Mouse (Mus musculus) midbrain, embryonic 14.5 days (tissue): ENCODE measurements at regions not wholly inside any gene's neighbourhood (a gene's known extent, or its start where the extent isn't known, plus 50 kb on each side); places are given as distances from the start of the nearest gene placed in this dataset.

Experiments
- ATAC-seq: fragments of 200-750 bp; cut with Nextera tagmentation; 2 replicates; pipeline ENCODE4 v1.8.0; 2017; ENCODE audit warnings: moderate number of reproducible peaks, moderate library complexity; ENCODE audit not compliant: low FRiP score, low TSS enrichment
- DNase-seq: peaks from one replicate; pipeline ENCODE4 v3.0.0-alpha.2; 2015
- H3K27ac ChIP-seq: fragments of 300-500 bp; sonication (generic); replicated peaks from 2 replicates; pipeline ENCODE4 v1.5.1; 2014; ENCODE audit warnings: mild to moderate bottlenecking, low read depth, low read length, moderate library complexity
- H3K27me3 ChIP-seq: fragments of 300-500 bp; sonication (generic); 2 replicates; pipeline ENCODE4 v1.6.1; 2014; ENCODE audit warnings: low read length, control low read depth, mixed read lengths; ENCODE audit not compliant: control insufficient read depth, insufficient read depth
- H3K36me3 ChIP-seq: fragments of 300-500 bp; sonication (generic); 2 replicates; pipeline ENCODE4 v1.6.1; 2014; ENCODE audit warnings: low read length, control low read depth; ENCODE audit not compliant: control insufficient read depth, insufficient read depth
- H3K4me1 ChIP-seq: fragments of 300-500 bp; sonication (generic); 2 replicates; pipeline ENCODE4 v1.6.1; 2014; ENCODE audit warnings: mild to moderate bottlenecking, antibody characterized with exemption, low read length, control low read depth; ENCODE audit not compliant: control insufficient read depth, insufficient read depth
- H3K4me2 ChIP-seq: fragments of 300-500 bp; sonication (generic); 2 replicates; pipeline ENCODE4 v1.6.1; 2014; ENCODE audit warnings: mild to moderate bottlenecking, low read length, moderate library complexity
- H3K4me3 ChIP-seq: fragments of 300-500 bp; sonication (generic); replicated peaks from 2 replicates; pipeline ENCODE4 v1.5.1; 2014; ENCODE audit warnings: low read depth, low read length
- H3K9ac ChIP-seq: fragments of 300-500 bp; sonication (generic); replicated peaks from 2 replicates; pipeline ENCODE4 v1.6.1; 2014; ENCODE audit warnings: mild to moderate bottlenecking, low read length, moderate library complexity
- H3K9me3 ChIP-seq: fragments of 300-500 bp; sonication (generic); 2 replicates; pipeline ENCODE4 v1.6.1; 2016; ENCODE audit warnings: low read length, control low read depth, mixed read lengths; ENCODE audit not compliant: control insufficient read depth
- whole genome bisulfite sequencing: fragments of 180-500 bp; shearing (Covaris S2); extraction: QIAGEN DNeasy Blood & Tissue Kit; methylation state at CpG from one replicate; pipeline ENCODE4 v1.1.7; 2014; 5-methylcytosine and 5-hydroxymethylcytosine counted together

GRCm38 (mm10) chr2:137827814-137828374 is 428.5 kb upstream of the Btbd3 start:
- 84% methylated on average over 8 of the region's 8 CpGs for WGBS
- Histone ChIP-seq H3K27ac (no peak overlapping the region), H3K9me3 (no peaks in the 10 kb centered on the region), H3K36me3 (no peaks in the 10 kb centered on the region), H3K4me1 (no peaks in the 10 kb centered on the region), H3K4me3 (no peak overlapping the region), H3K27me3 (no peaks in the 10 kb centered on the region), H3K4me2 (no peak overlapping the region), H3K9ac (no peak overlapping the region)
- ATAC-seq (no peak), DNase-seq (no peak)

GRCm38 (mm10) chr2:137821344-137821916 is 434.9 kb upstream of the Btbd3 start:
- peak; percentile 31 for DNase-seq
- Histone ChIP-seq H3K4me3 (no peak overlapping the region), H3K4me1 (no peaks in the 10 kb centered on the region), H3K36me3 (no peaks in the 10 kb centered on the region), H3K27ac (no peak overlapping the region), H3K27me3 (no peaks in the 10 kb centered on the region), H3K4me2 (no peak overlapping the region), H3K9ac (no peak overlapping the region), H3K9me3 (no peaks in the 10 kb centered on the region)
- ATAC-seq: no peak
- WGBS: 49% methylated on average over 5 of the region's 5 CpGs

GRCm38 (mm10) chr2:137814945-137815344 is 441.4 kb upstream of the Btbd3 start:
- H3K4me2 ChIP-seq: no peak overlapping the region
- H3K9me3 ChIP-seq: no peaks in the 10 kb centered on the region
- no peaks in the 10 kb centered on the region for H3K4me1 ChIP-seq
- DNase-seq (no peak), ATAC-seq (no peak)
- 92% methylated on average over 1 of the region's 1 CpGs for WGBS
- H3K27me3 ChIP-seq: no peaks in the 10 kb centered on the region
- no peak overlapping the region for H3K9ac ChIP-seq
- no peak overlapping the region for H3K27ac ChIP-seq
- H3K36me3 ChIP-seq: no peaks in the 10 kb centered on the region
- no peak overlapping the region for H3K4me3 ChIP-seq

- DNase-seq (peak; percentile 77), ATAC-seq (peak; percentile 83)
- Histone ChIP-seq H3K27ac (peak overlapping the region; percentile 26; the same call in 1 of the 2 replicates), H3K9me3 (no peaks in the 10 kb centered on the region), H3K4me3 (peak overlapping the region; percentile 13), H3K4me2 (peak overlapping the region; percentile 44), H3K36me3 (no peaks in the 10 kb centered on the region), H3K9ac (peak overlapping the region; percentile 17; the same call in 1 of the 2 replicates), H3K27me3 (no peaks in the 10 kb centered on the region), H3K4me1 (no peaks in the 10 kb centered on the region)
- 25% methylated on average over 13 of the region's 13 CpGs for WGBS
These were observed 447.7 kb upstream of the Btbd3 start for GRCm38 (mm10) chr2:137808401-137809230.

- H3K27me3 ChIP-seq: no peaks in the 10 kb centered on the region
- H3K36me3 ChIP-seq: no peaks in the 10 kb centered on the region
- WGBS: 57% methylated on average over 5 of the region's 5 CpGs
- H3K4me2 ChIP-seq: no peak overlapping the region
- ATAC-seq: 0 out of 2 replicates have a peak, but pooled peaks have one; percentile 16
- no peak overlapping the region for H3K27ac ChIP-seq
- no peak for DNase-seq
- H3K9me3 ChIP-seq: no peaks in the 10 kb centered on the region
- no peak overlapping the region for H3K4me3 ChIP-seq
- H3K9ac ChIP-seq: no peak overlapping the region
- H3K4me1 ChIP-seq: no peaks in the 10 kb centered on the region
These were observed 448.6 kb upstream of the Btbd3 start for GRCm38 (mm10) chr2:137807594-137808295.

- Histone ChIP-seq H3K27me3 (no peaks in the 10 kb centered on the region), H3K27ac (no peak overlapping the region), H3K4me1 (no peaks in the 10 kb centered on the region), H3K4me2 (no peak overlapping the region), H3K9me3 (no peaks in the 10 kb centered on the region), H3K36me3 (no peaks in the 10 kb centered on the region), H3K4me3 (no peak overlapping the region), H3K9ac (no peak overlapping the region)
- WGBS: 22% methylated on average over 2 of the region's 2 CpGs
- ATAC-seq (no peak), DNase-seq (no peak)
These were observed 461.5 kb upstream of the Btbd3 start for GRCm38 (mm10) chr2:137794841-137795240.

- H3K9ac ChIP-seq: no peak overlapping the region
- H3K4me3 ChIP-seq: no peak overlapping the region
- no peak overlapping the region for H3K4me2 ChIP-seq
- 90% methylated on average over 6 of the region's 6 CpGs for WGBS
- DNase-seq (no peak), ATAC-seq (no peak)
- no peak overlapping the region for H3K27ac ChIP-seq
- H3K27me3 ChIP-seq: no peaks in the 10 kb centered on the region
- H3K9me3 ChIP-seq: no peaks in the 10 kb centered on the region
- H3K36me3 ChIP-seq: no peaks in the 10 kb centered on the region
- no peaks in the 10 kb centered on the region for H3K4me1 ChIP-seq
These were observed 472.3 kb upstream of the Btbd3 start for GRCm38 (mm10) chr2:137784091-137784490.

- Histone ChIP-seq H3K4me2 (no peak overlapping the region), H3K27me3 (no peaks in the 10 kb centered on the region), H3K27ac (no peak overlapping the region), H3K36me3 (no peaks in the 10 kb centered on the region), H3K4me1 (no peaks in the 10 kb centered on the region), H3K9ac (no peak overlapping the region), H3K9me3 (no peaks in the 10 kb centered on the region), H3K4me3 (no peak overlapping the region)
- DNase-seq (no peak), ATAC-seq (no peak)
- WGBS: 93% methylated on average over 3 of the region's 3 CpGs
These were observed 478.9 kb upstream of the Btbd3 start for GRCm38 (mm10) chr2:137777430-137777829.
